Mouse (Mus musculus) left cerebral cortex, postnatal 4 days (tissue): ENCODE measurements at regions not wholly inside any gene's neighbourhood (a gene's known extent, or its start where the extent isn't known, plus 50 kb on each side); places are given as distances from the start of the nearest gene placed in this dataset.
A peak's percentile ranks its signal among the peaks of the same experiment; 100 is the strongest.

Source experiments
- DNase-seq: peaks from one replicate; pipeline ENCODE4 v3.0.0-alpha.2; 2022
- intact Hi-C: fragments of 180-260 bp; cut with DNase I; formaldehyde crosslinking; loops from one replicate; pipeline ENCODE4 v1.15.1; 2025

DNA sequence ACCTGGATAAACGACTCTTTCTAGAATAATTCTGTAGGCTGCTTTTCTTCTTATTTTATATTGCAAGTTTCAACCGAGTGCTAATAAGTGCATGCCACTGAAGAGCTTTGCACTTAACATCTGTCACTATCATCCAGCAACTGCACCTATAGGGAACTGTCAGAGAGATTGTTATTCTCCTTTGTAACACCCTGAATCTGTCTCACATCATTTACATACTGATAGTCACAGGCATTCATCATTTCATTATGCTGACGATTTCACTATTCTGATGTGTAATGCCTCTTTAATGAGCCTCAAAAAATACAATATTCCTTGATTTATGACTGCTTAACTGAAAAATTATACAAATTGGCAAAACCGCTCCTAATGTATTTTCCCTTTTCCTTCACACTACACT, 1959.2 kb upstream of the Tenm3 start:
- no peak for DNase-seq
- intact Hi-C loops: no loop called here

DNA sequence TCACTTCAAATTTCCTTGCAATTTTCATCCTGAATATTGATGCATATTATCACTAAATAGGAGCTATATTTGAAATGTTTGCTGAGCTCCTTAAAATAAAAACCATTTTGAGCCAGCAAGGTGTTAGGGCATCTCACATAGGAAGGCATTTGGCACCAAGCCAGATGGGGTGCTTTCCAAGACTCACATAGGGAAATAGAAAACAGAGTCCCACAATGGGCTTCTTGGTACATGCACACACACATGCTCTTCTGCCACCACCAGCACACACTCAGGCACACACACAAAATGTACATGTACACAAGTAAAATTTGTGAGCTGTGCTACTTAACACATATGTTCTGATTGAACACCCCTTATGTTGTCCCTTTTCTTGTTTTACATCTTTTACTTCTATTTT, 1943.7 kb upstream of the Tenm3 start:
- DNase-seq: peak; percentile 35
- intact Hi-C loops: no loop called here

DNA sequence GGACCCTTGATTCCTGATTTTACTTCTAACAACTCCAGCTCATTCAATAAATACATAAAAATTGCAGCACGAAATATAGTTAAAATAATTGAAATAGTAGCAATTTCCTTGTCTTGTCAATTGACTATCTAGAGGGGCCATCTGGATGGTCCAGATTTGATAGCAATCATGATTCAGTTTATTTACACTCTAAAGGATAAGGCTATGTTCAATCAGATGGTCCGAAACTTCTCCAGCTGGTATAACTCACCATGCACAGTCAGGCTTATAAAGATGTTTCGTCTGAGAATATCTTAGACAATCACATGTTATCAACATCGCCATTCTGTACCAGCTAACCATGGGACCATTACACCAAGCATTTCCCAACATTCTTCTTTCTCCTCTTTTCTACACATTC, 1926.9 kb upstream of the Tenm3 start:
- no peak for DNase-seq
- intact Hi-C loops: no loop called here
